Comparison of ENCODE assay signal across 8 mouse cellular contexts in genomic region chr7:25409114-25409760, GRCm38 (mm10). TPM values are rescaled to one million over a fixed set of nuclear protein-coding genes. Genes with fewer than 3 reads are reported as not detected.
A peak's percentile ranks its signal among the peaks of the same experiment; 100 is the strongest.
DNase-seq lines count a peak whose midpoint lies in the region; ATAC-seq and TF ChIP-seq lines count a peak whose summit lies in the region.
"Had no signal": no experiment of that assay in that cellular context is flagged by ENCODE, and none has a peak within 500 bp of the region (broad histone marks: within the 10 kb centered on the region; RNA-seq: fewer than 3 reads in every experiment).

No protein-coding gene starts in this region.

- H3K9me3 ChIP-seq in hindbrain, postnatal 0 days (ENCODE audit: low read length) = no peaks in the 10 kb centered on the region
- H3K9me3 ChIP-seq in hindbrain, embryonic 13.5 days = no peaks in the 10 kb centered on the region
- H3K9me3 ChIP-seq in E14TG2a.4 (ENCODE audit: low read length) = no peaks in the 10 kb centered on the region
- no peaks in the 10 kb centered on the region for H3K9me3 ChIP-seq in hindbrain, embryonic 16.5 days (ENCODE audit: control insufficient read depth, low read length)

- no peak overlapping the region for H3K27ac ChIP-seq in hindbrain, postnatal 0 days
- H3K27ac ChIP-seq in hindbrain, embryonic 13.5 days = no peak overlapping the region
- no peak overlapping the region for H3K27ac ChIP-seq in hindbrain, embryonic 16.5 days (ENCODE audit: low read depth, low read length)

- peak; percentile 68 for DNase-seq in hindbrain, postnatal 0 days (ENCODE audit: low spot score)
- peak; percentile 65 for DNase-seq in WW6 (ENCODE audit: low read depth, low spot score)
- DNase-seq in lung, postnatal 25 days (ENCODE audit: low spot score) = peak; percentile 50
- no peak for DNase-seq in frontal cortex, adult 2 months (ENCODE audit: extremely low spot score in 1 of 2, low spot score in 1 of 2)

- no peaks in the 10 kb centered on the region for H3K4me1 ChIP-seq in hindbrain, postnatal 0 days (ENCODE audit: insufficient read depth, low read length)
- H3K4me1 ChIP-seq in hindbrain, embryonic 13.5 days (replicated peaks) = no peaks in the 10 kb centered on the region
- peaks cover 14% of the 10 kb centered on the region for H3K4me1 ChIP-seq in E14TG2a.4 (replicated peaks; ENCODE audit: low read depth, low read length)
- H3K4me1 ChIP-seq in hindbrain, embryonic 16.5 days (ENCODE audit: control insufficient read depth, insufficient read depth, low read depth, low read length) = no peaks in the 10 kb centered on the region

- no peaks in the 10 kb centered on the region for H3K36me3 ChIP-seq in hindbrain, postnatal 0 days (ENCODE audit: insufficient read depth, low read length)
- no peaks in the 10 kb centered on the region for H3K36me3 ChIP-seq in hindbrain, embryonic 13.5 days
- H3K36me3 ChIP-seq in E14TG2a.4 (ENCODE audit: insufficient read depth, low read length) = peaks cover 7% of the 10 kb centered on the region; the same call in 1 of the 2 replicates
- no peaks in the 10 kb centered on the region for H3K36me3 ChIP-seq in hindbrain, embryonic 16.5 days (ENCODE audit: control insufficient read depth, insufficient read depth, low read length)

- H3K9ac ChIP-seq in hindbrain, postnatal 0 days (replicated peaks; ENCODE audit: low read length) = no peak overlapping the region
- H3K9ac ChIP-seq in hindbrain, embryonic 13.5 days = no peak overlapping the region
- no peak overlapping the region for H3K9ac ChIP-seq in hindbrain, embryonic 16.5 days (ENCODE audit: low read depth, low read length)

- H3K4me2 ChIP-seq in hindbrain, postnatal 0 days (ENCODE audit: low read depth, low read length) = no peak overlapping the region
- H3K4me2 ChIP-seq in hindbrain, embryonic 13.5 days = no peak overlapping the region
- H3K4me2 ChIP-seq in hindbrain, embryonic 16.5 days (ENCODE audit: low read length) = no peak overlapping the region

- TF ChIP-seq CTCF in hindbrain, postnatal 0 days (IDR thresholded peaks at IDR 0.05; ENCODE audit: low read depth) = peak; percentile 62
- peak; percentile 46 for TF ChIP-seq CTCF in E14TG2a.4 (conservative IDR thresholded peaks at IDR 0.05; ENCODE audit: low read length)

- ATAC-seq in hindbrain, postnatal 0 days = no peak
- ATAC-seq in hindbrain, embryonic 13.5 days (ENCODE audit: low FRiP score) = no peak
- no peak for ATAC-seq in hindbrain, embryonic 16.5 days
- ATAC-seq: midbrain, embryonic 16.5 days had no signal

- 47% methylated on average over 4 of the region's 4 CpGs for WGBS in hindbrain, postnatal 0 days
- 48% methylated on average over 4 of the region's 4 CpGs for WGBS in hindbrain, embryonic 13.5 days
- WGBS in hindbrain, embryonic 16.5 days = 48% methylated on average over 4 of the region's 4 CpGs

- no peaks in the 10 kb centered on the region for H3K27me3 ChIP-seq in hindbrain, postnatal 0 days (ENCODE audit: insufficient read depth, low read length)
- no peaks in the 10 kb centered on the region for H3K27me3 ChIP-seq in hindbrain, embryonic 13.5 days
- H3K27me3 ChIP-seq in E14TG2a.4 (ENCODE audit: insufficient read depth, low read length) = no peaks in the 10 kb centered on the region
- H3K27me3 ChIP-seq in hindbrain, embryonic 16.5 days (replicated peaks; ENCODE audit: control insufficient read depth, insufficient read depth, low read length) = no peaks in the 10 kb centered on the region

- no peak overlapping the region for H3K4me3 ChIP-seq in hindbrain, postnatal 0 days (ENCODE audit: low read length)
- no peak overlapping the region for H3K4me3 ChIP-seq in hindbrain, embryonic 13.5 days
- H3K4me3 ChIP-seq in E14TG2a.4 (replicated peaks; ENCODE audit: low read length) = no peak overlapping the region
- no peak overlapping the region for H3K4me3 ChIP-seq in hindbrain, embryonic 16.5 days (ENCODE audit: low read length)

RNA-seq across cellular contexts. Expression of gene Cxcl17, which starts 3.4 kb away (rescaled TPM):
- total RNA-seq in hindbrain, postnatal 0 days (2014; rRNA removed) = not detected in 2 replicates
- polyA plus RNA-seq in hindbrain, postnatal 0 days (2015; fragmentation: Nextera tagmentation; extraction: Ambion mirVana) = 0.66 and 0.82 TPM in 2 replicates
- 0.23 and 0.82 TPM in 2 replicates for polyA plus RNA-seq in hindbrain, embryonic 13.5 days (2015; fragmentation: Nextera tagmentation; extraction: Ambion mirVana)
- not detected in 2 replicates for polyA plus RNA-seq in frontal cortex, adult 2 months (2012; rRNA removed)
- polyA plus RNA-seq in hindbrain, embryonic 16.5 days (2015; fragmentation: Nextera tagmentation; extraction: Ambion mirVana) = 0.65 and 1.1 TPM in 2 replicates

RNA-seq across cellular contexts. Expression of gene Lipe, which starts 10.7 kb away (rescaled TPM):
- 9.6 and 18.7 TPM in 2 replicates for total RNA-seq in hindbrain, postnatal 0 days (2014; rRNA removed)
- 7.8 and 9.1 TPM in 2 replicates for polyA plus RNA-seq in hindbrain, postnatal 0 days (2015; fragmentation: Nextera tagmentation; extraction: Ambion mirVana)
- 9.8 and 10.6 TPM in 2 replicates for polyA plus RNA-seq in hindbrain, embryonic 13.5 days (2015; fragmentation: Nextera tagmentation; extraction: Ambion mirVana)
- polyA plus RNA-seq in frontal cortex, adult 2 months (2012; rRNA removed) = 9.9 and 12.5 TPM in 2 replicates
- 12.4 TPM in 2 replicates for polyA plus RNA-seq in hindbrain, embryonic 16.5 days (2015; fragmentation: Nextera tagmentation; extraction: Ambion mirVana)

RNA-seq across cellular contexts. Expression of gene Cnfn, which starts 39.7 kb away (rescaled TPM):
- not detected in 2 replicates for total RNA-seq in hindbrain, postnatal 0 days (2014; rRNA removed)
- 0.30 and 0.89 TPM in 2 replicates for polyA plus RNA-seq in hindbrain, postnatal 0 days (2015; fragmentation: Nextera tagmentation; extraction: Ambion mirVana)
- not detected in 2 replicates for polyA plus RNA-seq in hindbrain, embryonic 13.5 days (2015; fragmentation: Nextera tagmentation; extraction: Ambion mirVana)
- not detected in 2 replicates for polyA plus RNA-seq in frontal cortex, adult 2 months (2012; rRNA removed)
- polyA plus RNA-seq in hindbrain, embryonic 16.5 days (2015; fragmentation: Nextera tagmentation; extraction: Ambion mirVana) = 0.54 and 0.90 TPM in 2 replicates
- polyA plus RNA-seq: midbrain, embryonic 16.5 days had no signal

Comparison
In these comparisons a context has a peak if more than half of its experiments do, and no peak if none do; other contexts are left out.
1. DNase-seq: peak in hindbrain, postnatal 0 days (single experiment), WW6 (single experiment) and lung, postnatal 25 days (single experiment); none in frontal cortex, adult 2 months (0 of 2).